Mouse (Mus musculus): ENCODE measurements around the gene Gm10577.

- TF ChIP-seq CTCF (IDR thresholded peaks at IDR 0.05; ENCODE audit: low read depth, low read length): no peak
- no peak for TF ChIP-seq POLR2A (IDR thresholded peaks at IDR 0.05; ENCODE audit: insufficient read depth, low read length)
- no peak for TF ChIP-seq EP300 (IDR thresholded peaks at IDR 0.05; ENCODE audit: insufficient read depth, low read depth, low read length)
Observed at GRCm38 (mm10) chr4:101017806-101018205, 2.7 kb downstream of the Gm10577 start.
